ENCODE assay signal across 8 mouse cellular contexts in genomic region chr19:44135960-44136485, GRCm38 (mm10). TPM values are rescaled to one million over a fixed set of nuclear protein-coding genes. Genes with fewer than 3 reads are reported as not detected.
A peak's percentile ranks its signal among the peaks of the same experiment; 100 is the strongest.
DNase-seq lines count a peak whose midpoint lies in the region; ATAC-seq and TF ChIP-seq lines count a peak whose summit lies in the region.

No protein-coding gene starts in this region.

- no peaks in the 10 kb centered on the region for H3K9me3 ChIP-seq in kidney, embryonic 15.5 days (replicated peaks)
- no peaks in the 10 kb centered on the region for H3K9me3 ChIP-seq in embryonic facial prominence, embryonic 10.5 days
- no peaks in the 10 kb centered on the region for H3K9me3 ChIP-seq in hindbrain, postnatal 0 days (ENCODE audit: low read length)

- H3K27me3 ChIP-seq in kidney, embryonic 15.5 days: no peaks in the 10 kb centered on the region
- H3K27me3 ChIP-seq in embryonic facial prominence, embryonic 10.5 days (replicated peaks; ENCODE audit: low read depth, poor library complexity, severe bottlenecking): no peaks in the 10 kb centered on the region
- no peaks in the 10 kb centered on the region for H3K27me3 ChIP-seq in hindbrain, postnatal 0 days (ENCODE audit: insufficient read depth, low read length)
- no peaks in the 10 kb centered on the region for H3K27me3 ChIP-seq in myocyte (ENCODE audit: control insufficient read depth, insufficient read depth, insufficient read length)

- TF ChIP-seq POLR2A in myocyte (IDR thresholded peaks at IDR 0.05; ENCODE audit: insufficient read length, low read depth): no peak

- no peak overlapping the region; the same call in 1 of the 2 replicates for H3K9ac ChIP-seq in kidney, embryonic 15.5 days
- 0 out of 2 replicates have a peak overlapping the region, but pooled peaks have one; percentile 17 for H3K9ac ChIP-seq in hindbrain, postnatal 0 days (replicated peaks; ENCODE audit: low read length)

- peaks cover 9% of the 10 kb centered on the region for H3K4me1 ChIP-seq in kidney, embryonic 15.5 days
- H3K4me1 ChIP-seq in embryonic facial prominence, embryonic 10.5 days: peaks cover 11% of the 10 kb centered on the region
- H3K4me1 ChIP-seq in hindbrain, postnatal 0 days (ENCODE audit: insufficient read depth, low read length): peaks cover 5% of the 10 kb centered on the region; the same call in 1 of the 2 replicates

- WGBS in kidney, embryonic 15.5 days: 30% methylated on average over 7 of the region's 7 CpGs
- 30% methylated on average over 7 of the region's 7 CpGs for WGBS in embryonic facial prominence, embryonic 10.5 days
- 32% methylated on average over 7 of the region's 7 CpGs for WGBS in hindbrain, postnatal 0 days

- H3K27ac ChIP-seq in kidney, embryonic 15.5 days: no peak overlapping the region
- H3K27ac ChIP-seq in embryonic facial prominence, embryonic 10.5 days (replicated peaks): peak overlapping the region; percentile 54
- peak overlapping the region; percentile 51 for H3K27ac ChIP-seq in hindbrain, postnatal 0 days

- ATAC-seq in kidney, embryonic 15.5 days (replicated peaks; ENCODE audit: low FRiP score): peak; percentile 33; the same call in 1 of the 2 replicates
- ATAC-seq in hindbrain, postnatal 0 days: peak; percentile 46; the same call in 1 of the 2 replicates

- no peak for DNase-seq in kidney, postnatal 36 days
- no peak for DNase-seq in embryonic facial prominence, embryonic 10.5 days (ENCODE audit: low spot score)
- no peak for DNase-seq in hindbrain, postnatal 0 days (ENCODE audit: low spot score)
- DNase-seq in adrenal gland, postnatal 25 days: no peak
- DNase-seq in T-cell, adult 2 months (ENCODE audit: low spot score): no peak
- no peak for DNase-seq in urinary bladder, postnatal 10 days (ENCODE audit: low spot score)

- peak overlapping the region; percentile 92 for H3K4me3 ChIP-seq in kidney, embryonic 15.5 days (replicated peaks)
- H3K4me3 ChIP-seq in embryonic facial prominence, embryonic 10.5 days: peak overlapping the region; percentile 89
- H3K4me3 ChIP-seq in hindbrain, postnatal 0 days (ENCODE audit: low read length): peak overlapping the region; percentile 64
- peak overlapping the region; percentile 90 for H3K4me3 ChIP-seq in myocyte

- H3K4me2 ChIP-seq in kidney, embryonic 15.5 days: peak overlapping the region; percentile 63
- peak overlapping the region; percentile 73 for H3K4me2 ChIP-seq in hindbrain, postnatal 0 days (ENCODE audit: low read depth, low read length)
- H3K4me2 ChIP-seq in myocyte (ENCODE audit: low read depth): peak overlapping the region; percentile 79

- H3K79me2 ChIP-seq in myocyte (ENCODE audit: control insufficient read depth, insufficient read depth): peaks cover 26% of the 10 kb centered on the region

- TF ChIP-seq CTCF in hindbrain, postnatal 0 days (IDR thresholded peaks at IDR 0.05; ENCODE audit: low read depth): no peak

- H3K36me3 ChIP-seq in kidney, embryonic 15.5 days: peaks cover 47% of the 10 kb centered on the region
- H3K36me3 ChIP-seq in embryonic facial prominence, embryonic 10.5 days (replicated peaks): peaks cover 46% of the 10 kb centered on the region
- peaks cover 16% of the 10 kb centered on the region; the same call in 1 of the 2 replicates for H3K36me3 ChIP-seq in hindbrain, postnatal 0 days (ENCODE audit: insufficient read depth, low read length)
- peaks cover 6% of the 10 kb centered on the region for H3K36me3 ChIP-seq in myocyte (ENCODE audit: control insufficient read depth, insufficient read depth)

- peak overlapping the region; percentile 81 for H3ac ChIP-seq in myocyte (ENCODE audit: control insufficient read depth, insufficient read length)

TF ChIP-seq in myocyte, 11 proteins besides CTCF, POLR2A, EP300 and RAD21:
- TF ChIP-seq CEBPB (IDR thresholded peaks at IDR 0.05; ENCODE audit: insufficient read depth, poor library complexity, severe bottlenecking) (no peak), E2F4 (IDR thresholded peaks at IDR 0.05; ENCODE audit: insufficient read depth) (no peak), MYOG (IDR thresholded peaks at IDR 0.05; ENCODE audit: control insufficient read depth in 1 of 3, insufficient read depth in 1 of 3, insufficient read length in 2 of 3, low read depth in 2 of 3) (no peak), TCF3 (IDR thresholded peaks at IDR 0.05; ENCODE audit: insufficient read length, low read depth) (no peak), SRF (IDR thresholded peaks at IDR 0.05; ENCODE audit: control insufficient read depth, insufficient read length, low read depth) (no peak), MYOD1 (IDR thresholded peaks at IDR 0.05; ENCODE audit: control insufficient read depth in 1 of 3, insufficient read length in 2 of 3, low read depth in 2 of 3) (no peak), REST (IDR thresholded peaks at IDR 0.05; ENCODE audit: insufficient read depth, insufficient read length) (no peak), POLR2AphosphoS2 (IDR thresholded peaks at IDR 0.05; ENCODE audit: insufficient read length, low read depth) (no peak), USF1 (IDR thresholded peaks at IDR 0.05; ENCODE audit: low read depth) (no peak), TCF12 (IDR thresholded peaks at IDR 0.05; ENCODE audit: insufficient read depth, poor library complexity, severe bottlenecking) (no peak), MAX (IDR thresholded peaks at IDR 0.05; ENCODE audit: low read depth) (no peak)

RNA-seq across cellular contexts. Expression of gene Cwf19l1, which starts 0.3 kb away (rescaled TPM):
- 31.0 and 34.2 TPM in 2 replicates for polyA plus RNA-seq in kidney, embryonic 15.5 days (2015; fragmentation: Nextera tagmentation; extraction: Ambion mirVana)
- polyA plus RNA-seq in embryonic facial prominence, embryonic 10.5 days (2016; fragmentation: Nextera tagmentation; extraction: Ambion mirVana): 41.1 and 45.4 TPM in 2 replicates
- total RNA-seq in hindbrain, postnatal 0 days (2014; rRNA removed): 10.7 and 36.4 TPM in 2 replicates
- polyA plus RNA-seq in hindbrain, postnatal 0 days (2015; fragmentation: Nextera tagmentation; extraction: Ambion mirVana): 24.3 and 27.3 TPM in 2 replicates
- polyA plus RNA-seq in myocyte (2012; fragmentation: generic; extraction: Trizol): 10.3 TPM
- total RNA-seq in adrenal gland, postnatal 25 days (2021): 25.7 and 37.0 TPM in 2 replicates

RNA-seq across cellular contexts. Expression of gene Bloc1s2, which starts 10.2 kb away (rescaled TPM):
- 87.4 and 93.7 TPM in 2 replicates for polyA plus RNA-seq in kidney, embryonic 15.5 days (2015; fragmentation: Nextera tagmentation; extraction: Ambion mirVana)
- polyA plus RNA-seq in embryonic facial prominence, embryonic 10.5 days (2016; fragmentation: Nextera tagmentation; extraction: Ambion mirVana): 98.1 and 99.3 TPM in 2 replicates
- total RNA-seq in hindbrain, postnatal 0 days (2014; rRNA removed): 31.9 and 32.0 TPM in 2 replicates
- polyA plus RNA-seq in hindbrain, postnatal 0 days (2015; fragmentation: Nextera tagmentation; extraction: Ambion mirVana): 187 and 188 TPM in 2 replicates
- 65.1 TPM for polyA plus RNA-seq in myocyte (2012; fragmentation: generic; extraction: Trizol)
- total RNA-seq in adrenal gland, postnatal 25 days (2021): 24.7 and 36.9 TPM in 2 replicates

RNA-seq across cellular contexts. Expression of gene Chuk, which starts 28.7 kb away (rescaled TPM):
- polyA plus RNA-seq in kidney, embryonic 15.5 days (2015; fragmentation: Nextera tagmentation; extraction: Ambion mirVana): 47.7 and 48.4 TPM in 2 replicates
- 41.2 and 45.9 TPM in 2 replicates for polyA plus RNA-seq in embryonic facial prominence, embryonic 10.5 days (2016; fragmentation: Nextera tagmentation; extraction: Ambion mirVana)
- 38.3 and 43.3 TPM in 2 replicates for total RNA-seq in hindbrain, postnatal 0 days (2014; rRNA removed)
- 32.7 and 33.8 TPM in 2 replicates for polyA plus RNA-seq in hindbrain, postnatal 0 days (2015; fragmentation: Nextera tagmentation; extraction: Ambion mirVana)
- 12.2 TPM for polyA plus RNA-seq in myocyte (2012; fragmentation: generic; extraction: Trizol)
- 74.6 and 84.0 TPM in 2 replicates for total RNA-seq in adrenal gland, postnatal 25 days (2021)

RNA-seq across cellular contexts. Expression of gene Pkd2l1, which starts 56.2 kb away (rescaled TPM):
- polyA plus RNA-seq in kidney, embryonic 15.5 days (2015; fragmentation: Nextera tagmentation; extraction: Ambion mirVana): 0.05 and 0.09 TPM in 2 replicates
- 0.07 and 0.19 TPM in 2 replicates for polyA plus RNA-seq in embryonic facial prominence, embryonic 10.5 days (2016; fragmentation: Nextera tagmentation; extraction: Ambion mirVana)
- total RNA-seq in hindbrain, postnatal 0 days (2014; rRNA removed): 0.84 and 1.1 TPM in 2 replicates
- polyA plus RNA-seq in hindbrain, postnatal 0 days (2015; fragmentation: Nextera tagmentation; extraction: Ambion mirVana): 0.33 and 0.69 TPM in 2 replicates
- not detected for polyA plus RNA-seq in myocyte (2012; fragmentation: generic; extraction: Trizol)
- total RNA-seq in adrenal gland, postnatal 25 days (2021): not detected in 2 replicates
